Mouse (Mus musculus): ENCODE measurements around the gene Il17f.

GRCm38 (mm10) chr1:20823471-20823870, 33.1 kb upstream of the Il17f start:
- TF ChIP-seq CTCF (IDR thresholded peaks at IDR 0.05; ENCODE audit: control insufficient read depth, insufficient read depth, low read length): no peak
- no peak for TF ChIP-seq POLR2A (IDR thresholded peaks at IDR 0.05; ENCODE audit: borderline replicate concordance, control insufficient read depth, low read depth, low read length)

Data from bone marrow, adult 2 months (tissue).